ENCODE assay signal across 27 mouse cellular contexts in the genomic region with DNA sequence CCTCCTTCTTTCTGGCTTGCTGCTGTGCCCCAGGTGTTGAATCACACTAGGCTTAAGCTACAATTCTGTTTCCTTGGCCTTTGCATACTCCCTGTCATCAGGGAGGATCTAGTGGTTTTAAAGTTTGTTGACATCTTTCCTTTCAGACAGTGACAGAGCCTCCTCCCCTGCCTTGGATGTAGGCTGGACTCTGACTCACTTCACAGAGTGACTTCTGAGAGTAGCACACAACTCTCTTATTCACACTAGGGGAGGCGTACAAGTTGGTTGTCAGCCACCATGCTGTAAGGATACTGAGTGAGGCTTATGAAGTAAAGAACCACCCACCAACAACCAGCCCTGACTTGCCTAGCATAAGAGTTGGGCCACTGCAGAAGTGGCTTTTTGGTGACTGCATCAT. TPM values are rescaled to one million over a fixed set of nuclear protein-coding genes. Genes with fewer than 3 reads are reported as not detected.
A peak's percentile ranks its signal among the peaks of the same experiment; 100 is the strongest.
DNase-seq lines count a peak whose midpoint lies in the region; ATAC-seq and TF ChIP-seq lines count a peak whose summit lies in the region.
"Had no signal": no experiment of that assay in that cellular context is flagged by ENCODE, and none has a peak within 500 bp of the region (broad histone marks: within the 10 kb centered on the region; RNA-seq: fewer than 3 reads in every experiment).

No protein-coding gene starts in this region.

- no peak for TF ChIP-seq CTCF in lung, postnatal 0 days (IDR thresholded peaks at IDR 0.05)
- no peak for TF ChIP-seq CTCF in bone marrow macrophage, adult 2 months (IDR thresholded peaks at IDR 0.05; ENCODE audit: low read depth, low read length)

- no peak for TF ChIP-seq EP300 in lung, postnatal 0 days (IDR thresholded peaks at IDR 0.05)

- H3K9me3 ChIP-seq in lung, postnatal 0 days (ENCODE audit: low read length) = no peaks in the 10 kb centered on the region
- H3K9me3 ChIP-seq in liver, embryonic 12.5 days (replicated peaks) = no peaks in the 10 kb centered on the region
- H3K9me3 ChIP-seq in midbrain, embryonic 14.5 days (ENCODE audit: control insufficient read depth, low read length) = no peaks in the 10 kb centered on the region
- H3K9me3 ChIP-seq: forebrain, embryonic 15.5 days; heart, embryonic 15.5 days; intestine, embryonic 15.5 days; limb, embryonic 13.5 days; midbrain, embryonic 13.5 days had no signal

- ATAC-seq in lung, postnatal 0 days = 0 out of 2 replicates have a peak, but pooled peaks have one; percentile 6
- ATAC-seq in granulocyte monocyte progenitor cell, adult 5-6 weeks (replicated peaks; ENCODE audit: poor library complexity, severe bottlenecking) = 0 out of 2 replicates have a peak, but pooled peaks have one; percentile 19
- ATAC-seq in liver, embryonic 12.5 days = no peak
- ATAC-seq in midbrain, embryonic 14.5 days (ENCODE audit: low FRiP score, low TSS enrichment) = no peak
- ATAC-seq: activated CD4-positive, CD25-positive, alpha-beta regulatory T cell, adult 4 months; CD4-positive, CD25-positive, alpha-beta regulatory T cell, adult 4 months; forebrain, embryonic 15.5 days; hindbrain, postnatal 0 days; intestine, embryonic 15.5 days; liver, postnatal 0 days; midbrain, embryonic 13.5 days had no signal

- no peaks in the 10 kb centered on the region for H3K36me3 ChIP-seq in lung, postnatal 0 days (ENCODE audit: insufficient read depth, low read length)
- H3K36me3 ChIP-seq in liver, embryonic 12.5 days = no peaks in the 10 kb centered on the region
- H3K36me3 ChIP-seq in midbrain, embryonic 14.5 days (ENCODE audit: control insufficient read depth, insufficient read depth, low read length) = no peaks in the 10 kb centered on the region
- H3K36me3 ChIP-seq: forebrain, embryonic 15.5 days; heart, embryonic 15.5 days; intestine, embryonic 15.5 days; limb, embryonic 13.5 days; midbrain, embryonic 13.5 days had no signal

- 93% methylated on average over 1 of the region's 1 CpGs for WGBS in lung, postnatal 0 days
- 72% methylated on average over 1 of the region's 1 CpGs for WGBS in liver, embryonic 12.5 days (ENCODE audit: insufficient replicate concordance)
- 100% methylated on average over 1 of the region's 1 CpGs for WGBS in midbrain, embryonic 14.5 days

- H3K4me3 ChIP-seq in lung, postnatal 0 days (ENCODE audit: low read depth, low read length) = no peak overlapping the region
- H3K4me3 ChIP-seq in bone marrow macrophage, adult 2 months (ENCODE audit: insufficient read depth, low read length) = no peak overlapping the region
- no peak overlapping the region for H3K4me3 ChIP-seq in liver, embryonic 12.5 days
- H3K4me3 ChIP-seq in midbrain, embryonic 14.5 days (replicated peaks; ENCODE audit: low read depth, low read length) = no peak overlapping the region
- H3K4me3 ChIP-seq: forebrain, embryonic 15.5 days; heart, embryonic 15.5 days; intestine, embryonic 15.5 days; limb, embryonic 13.5 days; midbrain, embryonic 13.5 days had no signal

- no peak for TF ChIP-seq POLR2A in bone marrow macrophage, adult 2 months (IDR thresholded peaks at IDR 0.05; ENCODE audit: borderline replicate concordance, low read depth, low read length)

- no peak overlapping the region for H3K4me2 ChIP-seq in lung, postnatal 0 days (replicated peaks; ENCODE audit: low read depth, low read length)
- H3K4me2 ChIP-seq in liver, embryonic 12.5 days = no peak overlapping the region
- H3K4me2 ChIP-seq in midbrain, embryonic 14.5 days (ENCODE audit: low read length) = no peak overlapping the region
- H3K4me2 ChIP-seq: forebrain, embryonic 15.5 days; heart, embryonic 15.5 days; intestine, embryonic 15.5 days; limb, embryonic 13.5 days; liver, embryonic 11.5 days; midbrain, embryonic 13.5 days had no signal

- DNase-seq in lung, postnatal 0 days (ENCODE audit: low spot score) = peak; percentile 18
- no peak for DNase-seq in lung, postnatal 25 days (ENCODE audit: low spot score)
- peak; percentile 64 for DNase-seq in 416B (ENCODE audit: low read depth)
- DNase-seq in midbrain, embryonic 14.5 days = no peak
- DNase-seq: adrenal gland, postnatal 10 days; cerebellum, adult 18-20 months; cerebellum, postnatal 10 days; kidney, adult 2 months; kidney, postnatal 10 days; layer of hippocampus, postnatal 36 days; liver, postnatal 0 days; thymus, adult 2 months; thymus, postnatal 4 days had no signal

- no peaks in the 10 kb centered on the region for H3K27me3 ChIP-seq in lung, postnatal 0 days (replicated peaks; ENCODE audit: insufficient read depth, low read length)
- no peaks in the 10 kb centered on the region for H3K27me3 ChIP-seq in liver, embryonic 12.5 days (replicated peaks)
- no peaks in the 10 kb centered on the region for H3K27me3 ChIP-seq in midbrain, embryonic 14.5 days (ENCODE audit: control insufficient read depth, insufficient read depth, low read length)
- H3K27me3 ChIP-seq: forebrain, embryonic 15.5 days; heart, embryonic 15.5 days; intestine, embryonic 15.5 days; limb, embryonic 13.5 days; midbrain, embryonic 13.5 days had no signal

- no peaks in the 10 kb centered on the region; the same call in 1 of the 2 replicates for H3K4me1 ChIP-seq in lung, postnatal 0 days (ENCODE audit: insufficient read depth, low read depth, low read length)
- peaks cover 30% of the 10 kb centered on the region for H3K4me1 ChIP-seq in bone marrow macrophage, adult 2 months (ENCODE audit: control insufficient read depth, insufficient read depth, low read length)
- peaks cover 6% of the 10 kb centered on the region for H3K4me1 ChIP-seq in liver, embryonic 12.5 days
- no peaks in the 10 kb centered on the region for H3K4me1 ChIP-seq in midbrain, embryonic 14.5 days (ENCODE audit: control insufficient read depth, insufficient read depth, low read length)
- H3K4me1 ChIP-seq: forebrain, embryonic 15.5 days had no signal

- H3K27ac ChIP-seq in lung, postnatal 0 days (ENCODE audit: low read length) = no peak overlapping the region
- peak overlapping the region; percentile 9; the same call in 1 of the 2 replicates for H3K27ac ChIP-seq in bone marrow macrophage, adult 2 months (ENCODE audit: insufficient read depth, low read depth, low read length)
- no peak overlapping the region for H3K27ac ChIP-seq in liver, embryonic 12.5 days
- no peak overlapping the region for H3K27ac ChIP-seq in midbrain, embryonic 14.5 days (replicated peaks; ENCODE audit: low read depth, low read length)
- H3K27ac ChIP-seq: forebrain, embryonic 15.5 days; heart, embryonic 15.5 days; hindbrain, postnatal 0 days; intestine, embryonic 15.5 days; limb, embryonic 13.5 days; macrophage; midbrain, embryonic 13.5 days had no signal

- H3K9ac ChIP-seq in lung, postnatal 0 days (replicated peaks; ENCODE audit: low read depth) = no peak overlapping the region
- no peak overlapping the region for H3K9ac ChIP-seq in liver, embryonic 12.5 days
- H3K9ac ChIP-seq in midbrain, embryonic 14.5 days (replicated peaks; ENCODE audit: low read length) = no peak overlapping the region
- H3K9ac ChIP-seq: forebrain, embryonic 15.5 days; heart, embryonic 15.5 days; intestine, embryonic 15.5 days; limb, embryonic 13.5 days; liver, postnatal 0 days; midbrain, embryonic 13.5 days had no signal

RNA-seq across cellular contexts. Expression of gene Smtn, which starts 27.5 kb away (rescaled TPM):
- polyA plus RNA-seq in lung, postnatal 0 days (2015; fragmentation: Nextera tagmentation; extraction: Ambion mirVana) = 47.6 and 51.1 TPM in 2 replicates
- 5.8 and 7.5 TPM in 2 replicates for polyA plus RNA-seq in bone marrow macrophage, adult 2 months (2012; ENCODE audit: insufficient read depth, insufficient read length, missing spikeins)
- 7.5 and 10.5 TPM in 2 replicates for total RNA-seq in granulocyte monocyte progenitor cell, adult 5-6 weeks (2014; fragmentation: Nextera tagmentation)
- total RNA-seq in granulocyte monocyte progenitor cell, adult 5-6 weeks (2017) = 7.0 and 8.3 TPM in 2 replicates
- 16.9 and 18.2 TPM in 2 replicates for polyA plus RNA-seq in liver, embryonic 12.5 days (2016; fragmentation: Nextera tagmentation; extraction: Ambion mirVana)
- polyA plus RNA-seq in midbrain, embryonic 14.5 days (2014; fragmentation: Nextera tagmentation; extraction: Ambion mirVana) = 7.2 and 12.8 TPM in 2 replicates

RNA-seq across cellular contexts. Expression of gene Selenom, which starts 53.4 kb away (rescaled TPM):
- 60.8 and 62.8 TPM in 2 replicates for polyA plus RNA-seq in lung, postnatal 0 days (2015; fragmentation: Nextera tagmentation; extraction: Ambion mirVana)
- polyA plus RNA-seq in bone marrow macrophage, adult 2 months (2012; ENCODE audit: insufficient read depth, insufficient read length, missing spikeins) = 24.5 and 31.8 TPM in 2 replicates
- 22.0 and 28.8 TPM in 2 replicates for total RNA-seq in granulocyte monocyte progenitor cell, adult 5-6 weeks (2014; fragmentation: Nextera tagmentation)
- 17.0 and 21.1 TPM in 2 replicates for total RNA-seq in granulocyte monocyte progenitor cell, adult 5-6 weeks (2017)
- 18.4 and 19.6 TPM in 2 replicates for polyA plus RNA-seq in liver, embryonic 12.5 days (2016; fragmentation: Nextera tagmentation; extraction: Ambion mirVana)
- 48.5 and 76.5 TPM in 2 replicates for polyA plus RNA-seq in midbrain, embryonic 14.5 days (2014; fragmentation: Nextera tagmentation; extraction: Ambion mirVana)
- total RNA-seq: megakaryocyte-erythroid progenitor cell, adult 5-6 weeks had no signal

Comparison
In these comparisons a context has a peak if more than half of its experiments do, and no peak if none do; other contexts are left out.
1. DNase-seq: peak in lung, postnatal 0 days (single experiment) and 416B (single experiment); none in lung, postnatal 25 days (single experiment) and midbrain, embryonic 14.5 days (single experiment).
2. ATAC-seq: peak in lung, postnatal 0 days (single experiment) and granulocyte monocyte progenitor cell, adult 5-6 weeks (single experiment); none in liver, embryonic 12.5 days (single experiment) and midbrain, embryonic 14.5 days (single experiment).